Mouse (Mus musculus): ENCODE measurements around the gene B4galt1.
A peak's percentile ranks its signal among the peaks of the same experiment; 100 is the strongest.

B4galt1 gene

DNA sequence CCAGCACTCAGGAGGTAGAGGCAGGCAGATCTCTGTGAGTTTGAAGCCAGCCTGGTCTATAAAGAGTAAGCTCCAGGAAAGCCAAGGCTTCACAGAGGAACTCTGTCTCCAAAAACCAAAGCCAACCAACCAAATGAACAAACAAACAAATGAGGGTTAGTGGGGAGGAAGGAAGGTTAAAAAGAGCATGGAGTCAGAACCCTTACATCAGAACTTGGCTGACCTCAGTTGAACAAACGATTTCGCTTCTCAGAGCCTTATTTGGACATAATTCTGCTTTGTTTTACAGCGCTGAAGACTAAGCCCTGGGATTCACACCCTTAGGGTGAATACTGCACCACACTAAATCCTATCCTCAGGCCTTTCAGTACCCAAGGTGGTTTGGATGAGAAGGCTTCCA, 18.3 kb upstream of the B4galt1 start:
- DNase-seq (ENCODE audit: low spot score in 2 of 2), result no peak

GRCm38 (mm10) chr4:40870206-40870605, 16.4 kb upstream of the B4galt1 start:
- no peak for DNase-seq (ENCODE audit: low spot score in 2 of 2)

GRCm38 (mm10) chr4:40868554-40869232, 14.9 kb upstream of the B4galt1 start:
- DNase-seq (ENCODE audit: low spot score in 2 of 2), result peak in 1 of 2 experiments; percentile 76

DNA sequence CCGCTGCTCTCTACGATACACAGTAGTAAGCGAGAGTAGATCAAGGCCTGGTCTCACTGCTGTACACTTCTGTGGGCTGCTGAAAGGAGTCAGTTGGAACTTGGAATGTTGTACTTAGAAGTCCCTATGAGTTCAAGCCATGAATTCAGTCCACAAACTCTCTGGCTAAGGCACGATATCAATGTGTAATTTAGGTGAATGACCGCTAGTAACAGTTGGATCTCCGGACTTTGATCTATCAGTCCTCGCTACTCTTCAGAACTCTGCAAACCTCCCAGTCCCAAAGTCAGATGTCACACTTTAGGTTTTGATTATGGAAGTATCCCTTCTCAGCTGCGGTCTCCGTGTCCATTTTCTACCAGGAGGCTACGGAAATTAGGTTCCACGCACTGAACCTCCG, 10.6 kb upstream of the B4galt1 start:
- no peak for DNase-seq (ENCODE audit: low spot score in 2 of 2)

- no peak for DNase-seq (ENCODE audit: low spot score in 2 of 2)
Measured at GRCm38 (mm10) chr4:40863340-40863739, 9.5 kb upstream of the B4galt1 start.

DNA sequence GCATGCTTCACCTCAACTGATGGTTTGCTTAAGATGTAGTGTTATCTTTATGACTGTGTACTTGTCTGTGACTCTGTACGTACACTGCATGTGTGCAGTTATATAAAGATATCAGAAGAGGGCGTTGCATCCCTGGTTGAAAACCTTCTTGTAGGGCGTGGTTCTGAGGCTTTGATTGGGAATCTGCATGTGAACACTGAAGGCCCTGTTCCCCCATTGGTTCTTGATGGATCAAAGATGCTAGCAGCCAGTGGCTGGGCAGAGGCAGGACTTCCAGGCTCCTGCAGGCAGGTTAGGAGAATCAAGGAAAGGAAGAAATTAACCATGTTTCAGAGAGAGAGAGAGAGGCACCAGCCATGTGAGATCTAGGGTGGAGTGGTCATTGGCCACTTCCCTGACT, 7.3 kb upstream of the B4galt1 start:
- DNase-seq (ENCODE audit: low spot score in 2 of 2), result no peak

DNA sequence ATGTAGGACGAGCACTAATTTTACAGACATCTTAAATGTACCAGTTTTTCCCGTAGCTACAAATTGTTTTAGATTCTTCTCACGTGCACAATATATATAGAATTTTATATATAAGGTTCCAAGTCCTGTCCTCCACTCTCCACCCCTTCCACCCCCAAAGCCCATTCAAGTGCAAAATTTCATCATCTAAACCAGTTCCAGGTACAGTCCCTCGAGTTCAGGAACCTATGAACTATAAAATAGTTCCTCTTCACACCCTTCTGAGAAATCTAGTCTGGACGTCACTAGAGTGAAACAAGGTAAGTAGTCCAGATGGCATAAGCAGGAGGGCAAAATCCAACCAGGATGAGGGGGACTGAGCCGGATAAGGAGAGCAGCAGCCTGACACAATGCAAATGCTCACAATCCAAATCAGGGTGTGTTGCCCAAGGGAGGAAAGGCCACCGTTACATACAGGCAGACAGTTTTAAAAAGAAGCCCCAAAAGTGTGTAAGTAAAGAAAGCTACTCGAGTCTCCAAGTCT, 4.1 kb upstream of the B4galt1 start:
- no peak for DNase-seq (ENCODE audit: low spot score in 2 of 2)

GRCm38 (mm10) chr4:40856571-40856970, 2.8 kb upstream of the B4galt1 start:
- DNase-seq (ENCODE audit: low spot score in 2 of 2), result no peak

DNA sequence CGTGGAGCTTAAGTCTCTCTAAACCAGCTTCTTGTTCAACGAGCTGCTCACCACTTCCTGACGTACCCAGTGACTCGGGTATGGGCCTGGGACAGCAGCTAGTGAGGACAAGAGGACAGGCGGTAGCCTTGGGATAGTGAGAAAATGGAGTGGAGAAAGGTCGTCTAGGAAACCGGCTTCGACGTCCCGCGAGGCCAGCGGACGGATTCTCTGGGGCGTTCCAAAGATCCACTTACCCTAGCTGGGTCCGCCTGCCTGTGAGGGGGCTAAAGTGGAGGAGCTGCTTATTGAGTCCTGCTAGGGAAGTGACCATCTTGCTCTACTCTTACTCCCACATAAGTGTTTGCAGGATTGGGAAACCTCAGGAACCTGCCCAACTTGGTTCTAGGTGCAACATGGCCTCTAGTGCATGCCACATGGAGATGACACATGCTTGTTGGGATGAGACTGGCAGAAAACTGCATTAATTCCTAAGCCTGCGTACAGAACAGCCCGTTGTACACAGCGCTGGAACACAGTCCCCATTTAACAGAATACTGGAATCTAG, 655 bp upstream of the B4galt1 start:
- DNase-seq (ENCODE audit: low spot score in 2 of 2), result no peak

DNA sequence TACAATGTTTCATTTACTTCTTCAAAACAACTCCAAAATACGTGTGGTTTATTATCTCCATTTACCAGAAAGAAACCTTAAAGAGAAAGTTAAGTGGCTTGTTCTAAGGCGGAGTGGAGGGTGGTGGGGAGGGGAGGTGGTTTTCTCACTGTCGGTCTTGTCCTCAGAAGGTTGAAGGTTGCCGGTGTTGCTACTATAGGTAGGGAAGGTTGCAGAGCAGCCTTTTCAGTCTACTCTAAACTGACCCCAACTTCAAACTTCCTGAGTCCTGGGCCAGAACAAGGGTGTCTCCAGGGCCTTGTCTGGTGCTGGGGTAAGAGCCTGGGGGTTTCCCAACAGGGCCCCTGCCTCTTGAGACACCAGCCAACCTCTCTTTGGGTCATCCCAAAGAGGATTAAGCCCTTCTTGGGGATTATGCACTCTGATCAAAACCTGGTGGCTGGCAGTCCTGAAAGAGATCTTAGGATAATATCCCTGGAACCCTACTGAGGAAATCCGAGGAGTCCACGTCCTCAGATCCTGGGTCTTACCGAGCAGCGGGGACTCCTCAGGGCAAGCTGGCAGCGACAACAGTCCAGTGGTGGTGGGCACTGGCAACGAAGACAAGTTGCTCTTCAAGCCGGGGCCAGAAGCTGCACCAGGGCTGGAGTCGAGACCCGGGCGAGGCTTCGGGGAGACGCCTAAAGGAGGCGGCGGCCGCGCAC, 792 bp downstream of the B4galt1 start:
- no peak for DNase-seq (ENCODE audit: low spot score in 2 of 2)

GRCm38 (mm10) chr4:40852249-40852781, 1.5 kb downstream of the B4galt1 start:
- no peak for DNase-seq (ENCODE audit: low spot score in 2 of 2)

DNA sequence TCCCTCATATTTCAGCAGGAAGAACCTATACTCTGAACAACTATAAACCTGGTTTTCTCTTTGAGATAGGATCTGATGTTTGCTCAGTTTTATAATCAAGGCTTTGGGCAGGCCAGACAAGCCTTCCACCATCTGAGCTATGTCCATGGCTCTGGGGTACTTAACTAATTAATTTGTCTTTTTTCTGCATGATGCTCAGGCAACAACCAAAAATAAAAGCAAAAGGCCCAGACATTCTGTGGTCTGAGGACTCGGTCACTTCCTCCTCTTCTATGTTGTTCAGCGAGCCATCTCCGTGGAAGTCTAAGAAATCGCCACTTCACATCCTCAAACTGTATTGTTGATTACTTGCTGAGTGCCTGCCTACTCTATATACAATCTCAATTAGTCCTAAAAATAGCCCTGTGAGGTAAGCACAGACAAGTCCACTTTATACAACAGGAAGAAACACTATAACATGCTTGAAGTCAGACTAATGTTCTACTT, 2.0 kb downstream of the B4galt1 start:
- DNase-seq (ENCODE audit: low spot score in 2 of 2), result no peak

GRCm38 (mm10) chr4:40851031-40851762, 2.6 kb downstream of the B4galt1 start:
- no peak for DNase-seq (ENCODE audit: low spot score in 2 of 2)

DNA sequence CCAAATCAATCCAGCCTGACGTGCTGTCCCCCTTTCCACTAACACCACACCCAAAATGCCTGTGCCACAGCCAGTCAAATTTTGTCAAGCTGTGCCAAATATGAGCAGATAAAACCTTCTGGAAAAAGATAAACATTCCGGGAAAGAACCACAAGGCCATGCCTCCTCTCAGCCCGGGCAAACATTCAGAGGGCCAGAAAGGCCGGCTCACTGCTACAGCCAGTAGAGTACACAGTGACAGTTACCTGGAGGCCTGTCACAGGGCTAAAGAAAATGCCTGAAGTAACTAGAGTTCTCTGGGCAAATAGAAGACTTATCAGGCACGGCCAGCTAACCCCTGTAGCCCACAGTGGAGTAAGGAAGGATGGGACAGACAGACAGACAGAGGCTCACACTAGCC, 3.2 kb downstream of the B4galt1 start:
- no peak for DNase-seq (ENCODE audit: low spot score in 2 of 2)

DNA sequence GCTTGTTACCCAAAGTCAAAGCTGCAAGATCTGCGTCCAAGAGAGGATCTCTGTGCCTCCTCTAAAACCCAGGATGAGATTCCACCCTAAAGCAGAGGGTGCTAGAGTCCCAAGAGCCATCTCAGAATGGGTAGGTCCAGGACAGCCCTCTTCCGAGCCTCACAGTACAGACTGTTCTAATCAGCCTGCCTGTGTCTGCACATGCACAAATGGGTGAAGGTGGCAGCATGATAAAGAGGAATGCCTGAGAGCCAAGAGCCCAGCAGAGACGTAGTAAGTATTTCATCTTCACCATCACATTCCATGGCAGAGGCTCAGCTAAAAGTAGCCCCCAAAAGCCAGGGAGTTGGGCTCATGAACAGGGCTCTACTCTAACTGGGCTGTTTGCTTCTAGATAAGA, 4.3 kb downstream of the B4galt1 start:
- DNase-seq (ENCODE audit: low spot score in 2 of 2), result no peak

DNA sequence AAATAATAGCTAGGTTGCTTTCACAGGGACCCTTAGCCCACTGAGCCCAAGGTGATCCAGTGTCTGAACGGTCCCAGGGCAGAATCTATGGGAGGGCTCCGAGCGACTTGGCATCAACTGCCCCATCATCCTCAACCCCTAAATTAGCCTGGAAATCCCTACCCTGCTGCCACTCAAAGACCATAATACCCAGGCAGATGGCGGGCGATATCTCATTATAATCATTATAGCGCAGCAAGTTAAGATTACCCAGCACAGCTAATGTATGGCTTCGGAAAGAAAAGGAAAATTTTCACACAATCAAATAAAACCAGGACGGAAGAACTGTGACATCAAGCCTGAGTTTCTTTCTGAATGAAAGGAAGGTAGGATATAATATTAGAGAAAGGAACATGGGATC, 5.6 kb downstream of the B4galt1 start:
- no peak for DNase-seq (ENCODE audit: low spot score in 2 of 2)

DNA sequence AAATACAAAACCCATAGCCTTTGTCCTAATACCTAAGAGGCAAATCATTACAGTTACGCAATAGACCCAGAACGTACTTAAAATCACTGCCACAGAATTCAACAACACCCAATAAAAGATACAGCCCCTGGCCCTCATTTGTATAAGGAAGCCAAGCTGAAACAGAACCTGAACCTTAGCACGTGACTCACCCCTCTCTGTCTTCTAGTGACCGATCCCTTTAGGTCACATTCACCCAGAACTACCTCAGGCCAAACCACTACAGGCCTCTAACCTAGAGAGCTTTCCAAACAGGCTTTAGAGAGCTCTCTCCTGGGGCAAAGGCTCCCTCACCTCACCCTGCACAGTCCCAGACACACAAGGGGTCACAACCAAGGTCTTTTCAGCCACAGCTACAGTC, 6.6 kb downstream of the B4galt1 start:
- DNase-seq (ENCODE audit: low spot score in 2 of 2), result no peak

DNA sequence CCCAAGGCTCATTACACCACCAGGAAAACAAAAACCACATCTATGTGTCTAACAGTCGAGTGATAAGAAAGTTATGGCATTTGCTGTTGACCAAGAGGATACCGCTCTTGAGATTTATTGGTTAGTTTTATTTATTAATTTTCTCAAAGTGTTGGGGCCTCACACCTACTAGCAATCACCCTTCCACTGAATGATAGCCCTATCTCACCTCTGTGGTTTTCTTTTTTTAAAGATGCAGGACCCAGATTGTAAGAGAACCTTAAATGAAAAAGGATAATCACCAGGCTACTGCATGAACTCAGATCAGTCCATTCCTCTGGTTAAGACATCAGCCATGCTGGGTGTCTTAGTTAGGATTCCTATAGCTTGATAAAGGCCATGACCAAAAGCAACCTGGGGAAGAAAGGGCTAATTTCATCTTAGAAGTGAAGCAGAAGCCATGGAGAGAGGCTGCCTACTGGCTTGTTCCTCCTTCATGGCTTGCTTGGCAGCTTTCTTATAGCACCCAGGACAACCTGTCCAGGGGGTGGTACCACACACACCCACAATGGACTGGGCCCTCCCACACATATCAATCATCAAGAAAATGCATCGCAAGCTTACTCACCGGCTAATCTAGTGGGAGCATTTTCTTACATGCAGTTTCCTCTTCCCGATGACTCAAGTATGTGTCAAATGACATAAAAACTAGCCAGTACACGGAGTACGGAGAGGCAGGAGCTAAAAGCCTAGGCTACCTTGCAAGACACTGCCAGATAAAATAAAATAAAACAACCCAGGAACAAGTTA, 7.5 kb downstream of the B4galt1 start:
- DNase-seq (ENCODE audit: low spot score in 2 of 2), result no peak

GRCm38 (mm10) chr4:40844811-40845751, 8.7 kb downstream of the B4galt1 start:
- DNase-seq (ENCODE audit: low spot score in 2 of 2), result no peak

DNA sequence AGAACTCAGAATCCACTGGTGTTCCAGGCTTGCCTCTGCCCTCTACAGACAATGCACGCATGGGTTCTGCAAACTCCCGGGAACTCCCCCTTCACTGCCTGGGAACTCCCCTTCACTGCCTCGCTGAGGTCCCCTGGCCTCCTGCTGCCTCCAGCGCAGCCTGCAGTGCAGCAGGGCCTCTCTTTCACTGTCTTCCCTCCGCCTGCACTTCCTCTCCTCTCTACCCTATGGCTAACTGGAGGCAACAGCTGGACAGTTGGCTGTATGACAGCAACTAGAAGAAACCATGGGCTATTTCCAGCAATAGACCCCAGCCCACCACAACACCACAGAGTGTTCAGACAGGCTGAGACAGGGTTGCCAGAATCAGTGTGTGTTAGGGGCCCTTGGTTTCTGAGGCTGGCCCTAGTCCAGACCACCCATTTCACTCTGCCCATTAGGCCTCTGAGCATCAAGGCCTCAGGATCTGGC, 9.5 kb downstream of the B4galt1 start:
- no peak for DNase-seq (ENCODE audit: low spot score in 2 of 2)

All from left cerebral cortex, adult 9 months (tissue).